Mouse (Mus musculus) midbrain, embryonic 11.5 days (tissue): ENCODE measurements around the gene Cd1d1. TPM values are rescaled to one million over a fixed set of nuclear protein-coding genes. Genes with fewer than 3 reads are reported as not detected.
"Not testable (repeated sequence)": the region's sequence is repeated elsewhere in the genome, so short reads cannot be mapped to it uniquely, and the experiment has no call there.

Source experiments
- ATAC-seq: fragments of 200-750 bp; cut with Nextera tagmentation; 2 replicates; pipeline ENCODE4 v1.8.0; 2017; ENCODE audit warnings: moderate TSS enrichment, moderate library complexity; ENCODE audit not compliant: low FRiP score
- DNase-seq: peaks from one replicate; pipeline ENCODE4 v3.0.0; 2015; ENCODE audit warnings: low spot score; ENCODE audit errors: missing footprints
- H3K27ac ChIP-seq: fragments of 300-500 bp; sonication (generic); 2 replicates; pipeline ENCODE4 v1.5.1; 2014; ENCODE audit warnings: low read depth, low read length
- H3K27me3 ChIP-seq: fragments of 300-500 bp; sonication (generic); 2 replicates; pipeline ENCODE4 v1.6.1; 2014; ENCODE audit warnings: mild to moderate bottlenecking, low read length, moderate library complexity, mixed read lengths; ENCODE audit not compliant: control insufficient read depth, insufficient read depth
- H3K36me3 ChIP-seq: fragments of 300-500 bp; sonication (generic); 2 replicates; pipeline ENCODE4 v1.6.1; 2014; ENCODE audit warnings: mild to moderate bottlenecking, low read length, moderate library complexity, mixed read lengths; ENCODE audit not compliant: control insufficient read depth, insufficient read depth
- H3K4me1 ChIP-seq: fragments of 300-500 bp; sonication (generic); 2 replicates; pipeline ENCODE4 v1.6.1; 2014; ENCODE audit warnings: low read length; ENCODE audit not compliant: control insufficient read depth, insufficient read depth
- H3K4me2 ChIP-seq: fragments of 300-500 bp; sonication (generic); 2 replicates; pipeline ENCODE4 v1.6.1; 2014; ENCODE audit warnings: mild to moderate bottlenecking, moderate library complexity
- H3K4me3 ChIP-seq: fragments of 300-500 bp; sonication (generic); 2 replicates; pipeline ENCODE4 v1.5.1; 2014; ENCODE audit warnings: low read depth, low read length
- H3K9ac ChIP-seq: fragments of 300-500 bp; sonication (generic); 2 replicates; pipeline ENCODE4 v1.6.1; 2014; ENCODE audit warnings: low read length
- H3K9me3 ChIP-seq: fragments of 300-500 bp; sonication (generic); 2 replicates; pipeline ENCODE4 v1.6.1; 2016; ENCODE audit warnings: low read length; ENCODE audit not compliant: control insufficient read depth
- WGBS: fragments of 180-500 bp; shearing (Covaris S2); extraction: QIAGEN DNeasy Blood & Tissue Kit; methylation state at CpG from one replicate; pipeline ENCODE4 v1.1.7; 2014; 5-methylcytosine and 5-hydroxymethylcytosine counted together
- polyA plus RNA-seq: library from polyadenylated mRNA; unstranded; fragments of >200 nt; fragmentation: Nextera tagmentation; extraction: Ambion mirVana; gene quantifications from 2 replicates; pipeline ENCODE4 v1.2.1, GENCODE M21; 2014

Gene Cd1d1
- polyA plus RNA-seq, 1 experiment from 2014 or later, result 28.8 TPM

GRCm38 (mm10) chr3:87012406-87012805 is 13.2 kb upstream of the Cd1d1 start:
- not testable (repeated sequence) for H3K9ac ChIP-seq, H3K36me3 ChIP-seq, ATAC-seq, H3K27me3 ChIP-seq, H3K4me3 ChIP-seq, H3K4me2 ChIP-seq, DNase-seq, H3K9me3 ChIP-seq, H3K27ac ChIP-seq, H3K4me1 ChIP-seq
- 87% methylated on average over 3 of the region's 3 CpGs for WGBS

GRCm38 (mm10) chr3:87008281-87008680 is 9.0 kb upstream of the Cd1d1 start:
- DNase-seq, result not testable (repeated sequence)

DNA sequence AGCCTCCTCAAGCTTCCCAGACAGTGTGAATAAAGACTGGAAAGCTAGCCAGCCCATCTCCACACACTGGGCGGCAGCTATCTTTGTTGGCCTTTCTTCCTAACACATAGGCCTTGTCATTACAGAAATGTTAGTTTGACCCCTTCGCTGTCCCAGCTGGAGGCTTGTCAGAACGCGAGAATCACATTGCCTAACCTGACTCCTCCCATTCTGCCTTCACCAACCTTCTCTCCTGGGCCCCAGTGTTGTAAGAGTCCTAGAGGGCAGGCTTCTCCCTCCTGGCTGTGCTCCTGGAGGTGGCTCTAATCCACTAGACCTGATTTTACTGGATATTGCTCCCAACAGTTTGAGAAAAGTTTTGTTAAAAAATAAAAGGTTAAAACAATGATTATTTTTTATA is 1.4 kb upstream of the Cd1d1 start:
- H3K27me3 ChIP-seq, result no peaks in the 10 kb centered on the region
- H3K36me3 ChIP-seq, result no peaks in the 10 kb centered on the region
- no peak overlapping the region for H3K4me3 ChIP-seq
- H3K4me2 ChIP-seq, result no peak overlapping the region
- H3K4me1 ChIP-seq, result peaks cover 4% of the 10 kb centered on the region; the same call in 1 of the 2 replicates
- no peaks in the 10 kb centered on the region for H3K9me3 ChIP-seq
- 23% methylated on average over 4 of the region's 4 CpGs for WGBS
- no peak overlapping the region for H3K27ac ChIP-seq
- H3K9ac ChIP-seq, result no peak overlapping the region
- DNase-seq (no peak), ATAC-seq (no peak)

More at GRCm38 (mm10) chr3:87008281-87008680, 9.0 kb upstream of the Cd1d1 start:
- H3K36me3 ChIP-seq, H3K4me3 ChIP-seq, H3K4me2 ChIP-seq, H3K27ac ChIP-seq, ATAC-seq, H3K9ac ChIP-seq, H3K27me3 ChIP-seq, H3K4me1 ChIP-seq, H3K9me3 ChIP-seq: not testable (repeated sequence)
- 86% methylated on average over 1 of the region's 1 CpGs for WGBS

GRCm38 (mm10) chr3:87000051-87000450 is 810 bp upstream of the Cd1d1 start:
- 88% methylated on average over 12 of the region's 12 CpGs for WGBS
- Histone ChIP-seq H3K4me2 (no peak overlapping the region), H3K27ac (no peak overlapping the region), H3K4me1 (peaks cover 4% of the 10 kb centered on the region; the same call in 1 of the 2 replicates), H3K36me3 (no peaks in the 10 kb centered on the region), H3K9ac (no peak overlapping the region), H3K4me3 (no peak overlapping the region), H3K9me3 (no peaks in the 10 kb centered on the region), H3K27me3 (no peaks in the 10 kb centered on the region)
- ATAC-seq (no peak), DNase-seq (no peak)

- Histone ChIP-seq H3K9ac (peak overlapping the region; percentile 88), H3K27ac (peak overlapping the region; percentile 44), H3K4me3 (peak overlapping the region; percentile 58), H3K4me2 (peak overlapping the region; percentile 67)
- H3K9me3 ChIP-seq, H3K4me1 ChIP-seq, H3K36me3 ChIP-seq, H3K27me3 ChIP-seq: not testable (repeated sequence)
- ATAC-seq (peak; percentile 98), DNase-seq (peak; percentile 98)
- WGBS, result 3% methylated on average over 23 of the region's 24 CpGs
Measured at GRCm38 (mm10) chr3:86998433-86999414, 517 bp downstream of the Cd1d1 start.

DNA sequence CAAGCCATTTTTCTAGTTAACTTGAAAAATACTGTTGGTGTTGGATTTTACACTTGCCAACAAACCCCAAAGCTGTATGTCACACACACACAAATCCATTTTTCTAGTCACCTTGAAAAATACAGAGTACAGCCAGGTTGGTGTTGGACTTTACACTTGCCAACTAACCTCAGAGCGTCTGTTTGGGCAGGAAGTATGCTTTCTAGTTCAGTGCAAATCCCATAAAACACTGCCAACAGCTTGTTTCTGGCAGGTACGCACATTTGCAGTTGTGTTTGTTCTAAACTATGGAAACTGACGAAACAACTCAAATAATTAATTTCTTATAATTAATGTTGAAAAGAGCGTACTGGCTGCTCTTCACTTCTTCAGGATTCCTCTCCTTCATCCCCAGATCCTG is 3.1 kb downstream of the Cd1d1 start:
- H3K9me3 ChIP-seq, result no peaks in the 10 kb centered on the region
- no peak overlapping the region for H3K27ac ChIP-seq
- no peaks in the 10 kb centered on the region for H3K36me3 ChIP-seq
- H3K9ac ChIP-seq, result no peak overlapping the region
- WGBS, result 88% methylated on average over 4 of the region's 4 CpGs
- DNase-seq (no peak), ATAC-seq (no peak)
- no peak overlapping the region for H3K4me2 ChIP-seq
- H3K27me3 ChIP-seq, result no peaks in the 10 kb centered on the region
- no peak overlapping the region for H3K4me3 ChIP-seq
- peaks cover 4% of the 10 kb centered on the region; the same call in 1 of the 2 replicates for H3K4me1 ChIP-seq

DNA sequence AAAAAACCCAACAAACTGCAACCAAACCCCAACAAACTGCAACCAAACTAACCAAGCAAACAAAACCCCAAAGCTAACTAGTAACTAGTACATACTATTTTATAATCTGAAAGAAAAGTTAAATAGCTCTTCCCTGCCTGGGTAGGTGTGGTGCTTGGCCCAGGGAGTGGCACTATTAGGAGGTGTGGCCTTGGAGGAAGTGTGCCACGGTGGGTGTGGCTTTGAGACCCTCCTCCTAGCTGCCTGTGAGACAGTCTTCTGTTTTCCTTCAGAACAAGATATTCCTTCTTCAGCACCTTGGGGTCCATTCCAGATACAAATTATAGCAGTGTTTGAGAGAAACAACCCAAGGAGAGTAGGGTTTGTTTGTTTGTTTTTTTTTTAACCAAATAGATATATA is 3.9 kb downstream of the Cd1d1 start:
- Histone ChIP-seq H3K27me3 (no peaks in the 10 kb centered on the region), H3K4me3 (no peak overlapping the region), H3K4me1 (peaks cover 4% of the 10 kb centered on the region; the same call in 1 of the 2 replicates), H3K27ac (no peak overlapping the region), H3K9ac (no peak overlapping the region), H3K36me3 (no peaks in the 10 kb centered on the region), H3K4me2 (no peak overlapping the region), H3K9me3 (no peaks in the 10 kb centered on the region)
- ATAC-seq (no peak), DNase-seq (no peak)
- 70% methylated on average over 1 of the region's 1 CpGs for WGBS

DNA sequence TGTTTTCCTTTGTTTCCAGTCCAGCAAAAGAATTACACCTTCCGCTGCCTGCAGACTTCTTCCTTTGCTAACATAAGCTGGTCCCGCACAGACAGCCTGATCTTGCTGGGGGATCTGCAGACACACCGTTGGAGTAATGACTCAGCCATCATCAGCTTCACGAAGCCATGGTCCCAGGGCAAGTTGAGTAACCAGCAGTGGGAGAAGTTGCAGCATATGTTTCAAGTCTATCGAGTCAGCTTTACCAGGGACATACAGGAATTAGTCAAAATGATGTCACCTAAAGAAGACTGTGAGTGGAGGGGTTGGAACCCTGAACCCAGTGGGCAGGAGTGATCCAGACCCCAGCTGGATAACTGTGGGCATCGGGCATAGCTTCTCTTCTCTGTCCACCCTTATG is 12.3 kb downstream of the Cd1d1 start:
- not testable (repeated sequence) for H3K9me3 ChIP-seq, DNase-seq, H3K4me1 ChIP-seq, H3K36me3 ChIP-seq, H3K27ac ChIP-seq, ATAC-seq, H3K27me3 ChIP-seq
- peak overlapping the region; percentile 66 for H3K9ac ChIP-seq
- peak overlapping the region; percentile 30 for H3K4me3 ChIP-seq
- peak overlapping the region; percentile 50 for H3K4me2 ChIP-seq
- 37% methylated on average over 5 of the region's 6 CpGs for WGBS

DNA sequence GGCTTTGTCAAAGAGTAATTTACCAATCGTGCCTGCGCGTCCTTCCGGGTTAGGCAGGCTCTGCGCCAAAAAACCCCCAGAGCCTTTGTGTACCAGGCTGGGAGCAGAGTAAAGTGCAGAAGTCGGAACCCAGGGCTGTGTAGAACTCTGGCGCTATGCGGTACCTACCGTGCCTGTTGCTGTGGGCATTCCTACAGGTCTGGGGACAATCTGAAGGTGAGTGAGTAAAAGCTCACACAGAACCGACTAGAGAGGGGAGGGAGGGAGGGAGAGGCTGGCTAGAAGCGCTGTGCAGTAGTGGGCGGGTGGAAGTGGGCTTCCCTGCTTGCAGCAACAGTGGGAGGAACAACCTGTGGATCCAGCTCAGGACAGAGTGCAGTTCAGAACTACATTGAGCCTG is 12.8 kb downstream of the Cd1d1 start:
- ATAC-seq, result no peak
- peak; percentile 93 for DNase-seq
- H3K4me2 ChIP-seq, result peak overlapping the region; percentile 50
- 11% methylated on average over 12 of the region's 12 CpGs for WGBS
- H3K4me1 ChIP-seq, result peaks cover 3% of the 10 kb centered on the region; the same call in 1 of the 2 replicates
- peak overlapping the region; percentile 66 for H3K9ac ChIP-seq
- no peaks in the 10 kb centered on the region for H3K9me3 ChIP-seq
- H3K27ac ChIP-seq, result no peak overlapping the region
- H3K36me3 ChIP-seq, result no peaks in the 10 kb centered on the region
- peak overlapping the region; percentile 30 for H3K4me3 ChIP-seq
- no peaks in the 10 kb centered on the region for H3K27me3 ChIP-seq
